Mouse (Mus musculus) brown adipose tissue, adult 24 weeks (tissue): ENCODE results near the gene Cox5b. TPM values are rescaled to one million over a fixed set of nuclear protein-coding genes. Genes with fewer than 3 reads are reported as not detected.
"Not testable (repeated sequence)": the region's sequence is repeated elsewhere in the genome, so short reads cannot be mapped to it uniquely, and the experiment has no call there.

Source experiments
- H3K27ac ChIP-seq: fragments of 200-500 bp; replicated peaks from 2 replicates; pipeline ENCODE4 v1.5.1; 2012; ENCODE audit warnings: low read depth, mild to moderate bottlenecking, low read length
- H3K4me1 ChIP-seq: fragments of 200-500 bp; 2 replicates; pipeline ENCODE4 v1.6.1; 2012; ENCODE audit warnings: low read length, mixed read lengths; ENCODE audit not compliant: control insufficient read depth, insufficient read depth, insufficient read length
- H3K4me3 ChIP-seq: fragments of 200-500 bp; 2 replicates; pipeline ENCODE4 v1.5.1; 2012; ENCODE audit warnings: low read depth, mild to moderate bottlenecking, low read length, moderate library complexity; ENCODE audit not compliant: insufficient read depth
- polyA plus RNA-seq: library from polyadenylated mRNA; stranded (reverse); fragments of >200 nt; gene quantifications from 2 replicates; pipeline ENCODE4 v1.2.4, GENCODE M21; 2012; ENCODE audit not compliant: missing spikeins, insufficient read depth, insufficient read length

Cox5b gene
- 5,769 and 6,142 TPM in 2 replicates for polyA plus RNA-seq

- Histone ChIP-seq H3K4me3 (peak within 1 kb of the TSS; percentile 89), H3K27ac (peak within 1 kb of the TSS; percentile 99), H3K4me1 (no peaks in the 10 kb centered on the region)
Observed at GRCm38 (mm10) chr1:36691271-36692155, at the start of gene Cox5b. Gene Cox5b, plus strand, starts transcription at chr1:36691449.

GRCm38 (mm10) chr1:36643957-36644614, 47.2 kb upstream of the Cox5b start:
- no peak overlapping the region for H3K27ac ChIP-seq
- peaks cover 4% of the 10 kb centered on the region; the same call in 1 of the 2 replicates for H3K4me1 ChIP-seq
- H3K4me3 ChIP-seq, result no peak overlapping the region

DNA sequence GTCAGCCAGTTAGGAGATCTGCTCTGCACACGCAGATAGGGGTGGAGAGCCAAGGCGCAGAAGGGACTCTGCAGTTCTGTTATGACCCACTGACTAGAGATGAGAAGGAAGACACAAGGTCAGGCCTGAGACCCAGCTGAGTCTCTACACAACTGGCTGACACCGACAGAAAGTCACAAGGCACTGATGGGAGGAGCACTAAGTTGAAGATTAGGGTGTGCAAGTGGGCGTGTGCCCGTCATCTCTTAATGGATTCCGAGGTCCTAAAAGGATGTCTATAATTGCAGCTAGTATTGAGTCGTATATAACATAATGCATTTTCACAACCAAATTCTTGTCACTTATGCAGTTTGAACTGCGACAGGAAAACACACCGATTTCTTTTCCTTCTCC, 46.6 kb upstream of the Cox5b start:
- Histone ChIP-seq H3K27ac (no peak overlapping the region), H3K4me3 (no peak overlapping the region), H3K4me1 (peaks cover 4% of the 10 kb centered on the region; the same call in 1 of the 2 replicates)

GRCm38 (mm10) chr1:36646285-36646684, 45.0 kb upstream of the Cox5b start:
- Histone ChIP-seq H3K27ac (no peak overlapping the region), H3K4me3 (no peak overlapping the region), H3K4me1 (peaks cover 4% of the 10 kb centered on the region; the same call in 1 of the 2 replicates)

DNA sequence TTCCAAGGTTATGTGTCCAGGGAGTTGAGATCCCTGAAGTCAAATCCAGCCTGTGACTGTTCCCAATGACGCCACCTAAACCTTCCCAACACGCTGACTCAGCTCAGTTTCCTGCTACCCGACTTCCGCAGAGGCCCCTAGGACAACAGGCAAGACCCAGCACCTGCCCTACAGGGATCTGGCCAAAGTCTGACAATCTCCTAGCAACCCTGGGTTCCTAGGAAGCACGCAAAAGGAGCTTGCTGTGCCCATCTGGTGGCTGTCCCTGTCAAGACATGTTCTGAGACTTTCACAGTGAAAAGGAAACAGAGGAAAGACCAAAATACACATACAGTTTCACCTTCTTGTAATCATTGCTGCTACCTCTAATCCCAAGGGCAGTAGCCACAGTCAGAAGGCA, 43.6 kb upstream of the Cox5b start:
- no peak overlapping the region for H3K4me3 ChIP-seq
- peaks cover 4% of the 10 kb centered on the region; the same call in 1 of the 2 replicates for H3K4me1 ChIP-seq
- H3K27ac ChIP-seq, result no peak overlapping the region

DNA sequence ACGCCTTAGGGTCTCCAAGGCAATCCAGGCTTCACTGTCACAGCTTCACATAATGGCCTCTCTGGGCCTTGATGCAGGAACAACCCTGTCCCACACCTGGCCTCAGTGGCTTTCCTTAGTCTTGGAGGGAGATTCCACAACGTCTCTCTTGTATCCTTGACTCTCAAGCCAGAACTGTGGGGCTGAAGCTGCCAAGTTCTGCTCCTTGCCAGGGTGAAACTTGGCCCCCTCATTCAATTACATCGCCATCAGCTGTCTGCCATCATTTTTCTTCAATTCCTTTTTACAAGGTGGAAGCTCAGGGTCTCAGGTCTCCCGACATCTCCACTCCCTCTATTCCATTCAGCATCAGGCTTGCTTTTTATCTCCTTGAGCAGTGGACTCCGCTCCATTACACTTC, 36.2 kb upstream of the Cox5b start:
- H3K4me1 ChIP-seq, result no peaks in the 10 kb centered on the region
- no peak overlapping the region for H3K4me3 ChIP-seq
- no peak overlapping the region for H3K27ac ChIP-seq

DNA sequence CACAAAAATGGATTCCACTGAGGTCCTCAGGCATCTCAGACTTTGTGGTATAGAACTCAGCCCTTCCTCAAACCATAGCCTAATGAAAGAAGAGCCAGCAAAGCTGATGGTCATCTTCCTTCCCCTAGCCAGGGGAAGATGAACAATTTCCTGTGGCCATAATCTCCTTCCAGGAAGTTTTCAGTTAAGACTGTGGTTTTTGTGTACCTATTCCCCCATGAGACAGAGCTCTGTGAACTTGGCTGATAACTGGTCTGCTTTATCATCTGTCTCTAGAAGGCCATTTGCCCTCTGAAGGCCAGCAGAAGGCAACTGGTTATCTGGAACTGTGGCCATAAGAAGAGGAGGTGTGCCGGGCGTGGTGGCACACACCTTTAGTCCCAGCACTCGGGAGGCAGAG, 35.0 kb upstream of the Cox5b start:
- no peaks in the 10 kb centered on the region for H3K4me1 ChIP-seq

GRCm38 (mm10) chr1:36657658-36658415, 33.4 kb upstream of the Cox5b start:
- H3K4me3 ChIP-seq, result no peak overlapping the region
- no peak overlapping the region for H3K27ac ChIP-seq
- H3K4me1 ChIP-seq, result no peaks in the 10 kb centered on the region

More for the DNA sequence above, 35.0 kb upstream of the Cox5b start:
- Histone ChIP-seq H3K27ac (no peak overlapping the region), H3K4me3 (no peak overlapping the region)

DNA sequence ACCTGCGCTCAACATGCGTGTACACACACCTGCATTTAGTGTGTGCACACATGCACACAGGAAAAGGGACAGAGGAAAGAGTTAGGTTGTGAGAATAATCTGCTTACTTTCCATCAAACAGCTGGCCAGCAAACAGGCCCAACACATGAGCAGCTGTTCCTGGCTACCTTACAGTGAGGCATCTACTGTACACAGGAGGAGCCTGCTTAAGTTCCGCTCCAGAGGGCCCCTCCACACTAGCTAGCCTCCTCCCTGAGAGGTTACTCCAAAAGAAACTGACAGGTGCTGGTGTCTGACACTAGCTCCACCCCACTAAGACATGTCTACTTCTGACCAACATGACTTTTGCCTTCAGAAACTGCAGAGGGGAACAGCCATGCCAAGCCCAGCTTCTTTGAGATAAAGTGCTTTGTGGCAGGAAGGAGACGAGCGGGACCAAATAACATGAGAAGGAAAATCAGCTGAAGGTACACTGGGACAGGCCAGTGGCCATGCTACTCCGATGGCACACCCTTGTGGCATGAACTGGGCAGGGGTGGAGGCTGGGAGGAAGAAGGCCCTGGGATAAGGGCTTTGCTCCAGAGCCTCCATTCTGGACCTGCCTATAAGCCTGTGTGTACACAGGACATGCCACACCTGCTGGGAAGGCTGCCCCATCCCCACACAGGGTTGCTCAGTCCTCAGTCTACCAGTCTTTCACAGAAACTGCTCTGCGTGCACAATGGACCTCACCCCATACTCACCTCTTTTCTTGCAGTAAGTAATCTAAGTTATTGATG, 32.4 kb upstream of the Cox5b start:
- Histone ChIP-seq H3K4me1 (no peaks in the 10 kb centered on the region), H3K4me3 (no peak overlapping the region), H3K27ac (no peak overlapping the region)

DNA sequence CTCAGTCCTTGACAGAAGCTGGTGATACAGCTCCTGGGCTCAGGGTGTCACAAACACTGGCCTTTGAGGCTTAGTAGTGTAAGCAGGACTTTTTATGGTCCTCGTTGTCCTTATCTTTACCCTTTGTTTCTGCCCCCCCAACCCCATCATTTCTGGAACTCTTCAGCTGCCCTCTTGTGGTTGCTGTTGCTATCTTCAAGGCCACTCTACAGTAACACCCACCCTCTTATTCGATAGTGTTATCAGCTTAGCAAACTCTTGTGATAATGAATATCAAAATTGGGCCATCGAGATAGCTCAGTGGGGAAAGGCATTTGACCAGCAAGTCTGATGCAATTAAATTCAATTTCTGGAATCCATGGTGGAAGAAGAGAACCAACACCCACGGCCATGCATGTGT, 26.8 kb upstream of the Cox5b start:
- H3K4me3 ChIP-seq, result no peak overlapping the region
- H3K27ac ChIP-seq, result no peak overlapping the region
- H3K4me1 ChIP-seq, result no peaks in the 10 kb centered on the region

GRCm38 (mm10) chr1:36665165-36665723, 26.0 kb upstream of the Cox5b start:
- no peak overlapping the region for H3K4me3 ChIP-seq
- no peak overlapping the region for H3K27ac ChIP-seq
- H3K4me1 ChIP-seq, result no peaks in the 10 kb centered on the region

- Histone ChIP-seq H3K27ac (no peak overlapping the region), H3K4me1 (no peaks in the 10 kb centered on the region), H3K4me3 (no peak overlapping the region)
Observed at GRCm38 (mm10) chr1:36665934-36666333, 25.3 kb upstream of the Cox5b start.

GRCm38 (mm10) chr1:36668007-36668406, 23.2 kb upstream of the Cox5b start:
- not testable (repeated sequence) for H3K4me1 ChIP-seq, H3K27ac ChIP-seq, H3K4me3 ChIP-seq

GRCm38 (mm10) chr1:36670256-36670655, 21.0 kb upstream of the Cox5b start:
- no peak overlapping the region for H3K4me3 ChIP-seq
- no peak overlapping the region for H3K27ac ChIP-seq
- no peaks in the 10 kb centered on the region for H3K4me1 ChIP-seq
